Mouse (Mus musculus) CH12.LX (cell line): ENCODE measurements at regions not wholly inside any gene's neighbourhood (a gene's known extent, or its start where the extent isn't known, plus 50 kb on each side); places are given as distances from the start of the nearest gene placed in this dataset.

ENCODE experiments used
- DNase-seq: peaks from one replicate; pipeline ENCODE4 v3.0.0-alpha.2; 2013; ENCODE audit errors: extremely low read depth
- H3K27ac ChIP-seq: 2 replicates; pipeline ENCODE4 v1.5.1; 2012; ENCODE audit warnings: low read depth, mild to moderate bottlenecking, control low read depth, moderate library complexity; ENCODE audit not compliant: insufficient read depth
- H3K27me3 ChIP-seq: replicated peaks from 2 replicates; pipeline ENCODE3; 2012; ENCODE audit warnings: inconsistent platforms
- H3K36me3 ChIP-seq, 2 experiments: replicated peaks in 1 of 2; 2 replicates each; pipeline versions ENCODE3 to v1.6.1; 2012; ENCODE audit warnings: inconsistent platforms in 1 of 2, low read length in 1 of 2, mild to moderate bottlenecking in 1 of 2, mixed read lengths in 1 of 2, moderate library complexity in 1 of 2; ENCODE audit not compliant: control insufficient read depth in 1 of 2, insufficient read depth in 1 of 2
- H3K4me1 ChIP-seq, 2 experiments: 2 replicates each; pipeline ENCODE4 v1.6.1; 2012; ENCODE audit warnings: inconsistent platforms in 1 of 2, moderate library complexity in 1 of 2; ENCODE audit not compliant: insufficient read depth in 2 of 2, control insufficient read depth in 1 of 2
- H3K4me2 ChIP-seq: 2 replicates; pipeline ENCODE4 v1.6.1; 2012; ENCODE audit warnings: low read depth, mild to moderate bottlenecking, control low read depth; ENCODE audit not compliant: poor library complexity, insufficient read depth, severe bottlenecking
- H3K4me3 ChIP-seq, 3 experiments: fragments of 150-350 bp in 1 of 3; sonication (generic) in 1 of 3; replicated peaks in 1 of 3; 2 replicates each; pipeline versions ENCODE3 to v1.5.1; 2011 to 2012; ENCODE audit warnings: low read depth in 2 of 3, low read length in 2 of 3, mild to moderate bottlenecking in 2 of 3, moderate library complexity in 2 of 3, control low read depth in 1 of 3, improper control_type of control experiment in 1 of 3, inconsistent platforms in 1 of 3, mixed read lengths in 1 of 3; ENCODE audit not compliant: poor library complexity in 1 of 3
- H3K79me2 ChIP-seq: replicated peaks from 2 replicates; pipeline ENCODE4 v1.6.1; 2012; ENCODE audit warnings: mild to moderate bottlenecking, moderate library complexity; ENCODE audit not compliant: control insufficient read depth, poor library complexity, insufficient read depth, severe bottlenecking; ENCODE audit errors: extremely low read depth
- H3K9ac ChIP-seq: 2 replicates; pipeline ENCODE4 v1.6.1; 2012; ENCODE audit warnings: low read depth, mild to moderate bottlenecking, control low read depth, moderate library complexity; ENCODE audit not compliant: insufficient read depth
- H3K9me3 ChIP-seq: replicated peaks from 2 replicates; pipeline ENCODE3; 2012; ENCODE audit warnings: low read length, inconsistent platforms, mixed read lengths
- BHLHE40 ChIP-seq: IDR thresholded peaks from 2 replicates; pipeline ENCODE4 v1.6.1; 2011; ENCODE audit warnings: mild to moderate bottlenecking, low read depth, low read length, improper control_type of control experiment
- CHD2 ChIP-seq: IDR thresholded peaks from 2 replicates; pipeline ENCODE4 v1.6.1; 2011; ENCODE audit warnings: low read length, improper control_type of control experiment
- CTCF ChIP-seq, 2 experiments: IDR thresholded peaks in 1 of 2; conservative IDR thresholded peaks in 1 of 2; 2 replicates each; pipeline ENCODE4 v1.5.1; 2011 to 2012; ENCODE audit warnings: low read depth in 2 of 2, low read length in 2 of 2, improper control_type of control experiment in 1 of 2, inconsistent platforms in 1 of 2, mild to moderate bottlenecking in 1 of 2, moderate library complexity in 1 of 2
- E2F4 ChIP-seq: IDR thresholded peaks from 2 replicates; pipeline ENCODE4 v1.6.1; 2011; ENCODE audit warnings: low read depth, low read length, improper control_type of control experiment; ENCODE audit not compliant: insufficient replicate concordance
- ELF1 ChIP-seq: IDR thresholded peaks from 2 replicates; pipeline ENCODE4 v1.6.1; 2014; ENCODE audit warnings: low read depth, mild to moderate bottlenecking, inconsistent platforms, low read length, improper control_type of control experiment
- GABPA ChIP-seq: IDR thresholded peaks from 2 replicates; pipeline ENCODE4 v1.6.1; 2012; ENCODE audit warnings: low read depth, low read length, improper control_type of control experiment, inconsistent platforms; ENCODE audit not compliant: insufficient replicate concordance
- IRF4 ChIP-seq: IDR thresholded peaks from 2 replicates; pipeline ENCODE4 v1.6.1; 2014; ENCODE audit warnings: low read depth, mild to moderate bottlenecking, inconsistent platforms, low read length, improper control_type of control experiment
- JUN ChIP-seq: IDR thresholded peaks from 2 replicates; pipeline ENCODE4 v1.6.1; 2011; ENCODE audit warnings: low read depth, mild to moderate bottlenecking, low read length, improper control_type of control experiment, moderate library complexity; ENCODE audit not compliant: insufficient read depth
- KAT2A ChIP-seq: IDR thresholded peaks from 2 replicates; pipeline ENCODE4 v1.6.1; 2012; ENCODE audit warnings: low read length, improper control_type of control experiment, inconsistent platforms; ENCODE audit not compliant: insufficient replicate concordance
- MYC ChIP-seq: IDR thresholded peaks from 2 replicates; pipeline ENCODE4 v1.6.1; 2011; ENCODE audit warnings: low read depth, mild to moderate bottlenecking, improper control_type of control experiment, low read length
- NRF1 ChIP-seq: IDR thresholded peaks from 2 replicates; pipeline ENCODE4 v1.6.1; 2014; ENCODE audit warnings: low read depth, mild to moderate bottlenecking, inconsistent platforms, low read length, improper control_type of control experiment, moderate library complexity
- POLR2A ChIP-seq: IDR thresholded peaks from 2 replicates; pipeline ENCODE4 v1.6.1; 2011; ENCODE audit warnings: low read depth, mild to moderate bottlenecking, improper control_type of control experiment, low read length
- POLR2AphosphoS2 ChIP-seq: IDR thresholded peaks from 2 replicates; pipeline ENCODE4 v1.6.1; 2011; ENCODE audit warnings: low read depth, low read length, improper control_type of control experiment
- RCOR1 ChIP-seq: conservative IDR thresholded peaks from 2 replicates; pipeline ENCODE4 v1.6.1; 2012; ENCODE audit warnings: low read depth, mild to moderate bottlenecking, inconsistent platforms, low read length, improper control_type of control experiment
- SIN3A ChIP-seq: IDR thresholded peaks from 2 replicates; pipeline ENCODE4 v1.6.1; 2012; ENCODE audit warnings: low read length, improper control_type of control experiment, inconsistent platforms
- TBP ChIP-seq: conservative IDR thresholded peaks from 2 replicates; pipeline ENCODE4 v1.6.1; 2011; ENCODE audit warnings: low read depth, low read length, improper control_type of control experiment
- ZC3H11A ChIP-seq: IDR thresholded peaks from 2 replicates; pipeline ENCODE4 v1.6.1; 2012; ENCODE audit warnings: low read depth, mild to moderate bottlenecking, inconsistent platforms, low read length, improper control_type of control experiment
- ZKSCAN1 ChIP-seq: IDR thresholded peaks from 2 replicates; pipeline ENCODE4 v1.6.1; 2012; ENCODE audit warnings: low read depth, inconsistent platforms, low read length, improper control_type of control experiment, borderline replicate concordance
- ZNF384 ChIP-seq: IDR thresholded peaks from 2 replicates; pipeline ENCODE4 v1.6.1; 2012; ENCODE audit warnings: low read depth, low read length, improper control_type of control experiment, inconsistent platforms
- dilution Hi-C: fragments of 300-500 bp; cut with MboI; formaldehyde crosslinking; loops from 2 replicates; pipeline ENCODE4 v1.14.3; 2020; ENCODE audit warnings: low sequenced_read_pairs; ENCODE audit not compliant: extremely low pct_unique_long_range_greater_than_20kb, extremely low pct_ligation_motif_present
- in situ Hi-C: fragments of 300-500 bp; cut with MboI; formaldehyde crosslinking; loops from 3 replicates; pipeline ENCODE4 v1.14.3; 2019; ENCODE audit warnings: low sequenced_read_pairs, low pct_ligation_motif_present, low pct_unique_long_range_greater_than_20kb, mixed read lengths

DNA sequence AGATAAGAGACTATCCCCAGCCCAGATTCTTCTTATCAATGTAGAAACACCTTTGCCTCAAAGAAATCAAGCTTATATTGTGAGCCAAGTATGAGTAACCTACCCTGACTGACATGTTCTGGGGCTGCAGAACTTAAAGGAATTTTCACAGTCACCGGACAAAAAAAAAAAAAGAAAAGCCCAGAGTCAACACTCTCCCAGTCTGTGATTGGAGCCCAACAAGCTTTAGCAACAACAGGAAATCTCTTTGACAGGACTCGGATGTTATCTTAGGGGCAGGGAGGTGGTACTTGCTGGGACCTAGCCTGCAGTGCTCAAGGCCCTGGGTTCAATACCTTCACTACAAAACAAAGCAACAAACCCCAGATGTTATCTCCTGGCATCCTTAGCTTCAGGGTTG, 114.2 kb downstream of the Nectin1 start:
- H3K36me3 ChIP-seq = no peaks in the 10 kb centered on the region
- dilution Hi-C loops (no loop called here), in situ Hi-C loops (no loop called here)
- H3K9me3 ChIP-seq = no peaks in the 10 kb centered on the region
- DNase-seq = no peak
- H3K9ac ChIP-seq = no peak overlapping the region
- no peaks in the 10 kb centered on the region for H3K4me1 ChIP-seq
- H3K27ac ChIP-seq = no peak overlapping the region
- no peaks in the 10 kb centered on the region for H3K79me2 ChIP-seq
- H3K27me3 ChIP-seq = peaks cover 81% of the 10 kb centered on the region
- no peak overlapping the region for H3K4me3 ChIP-seq
- TF ChIP-seq ZC3H11A (no peak), E2F4 (no peak), ELF1 (no peak), JUN (no peak)
- H3K4me2 ChIP-seq = no peak overlapping the region

DNA sequence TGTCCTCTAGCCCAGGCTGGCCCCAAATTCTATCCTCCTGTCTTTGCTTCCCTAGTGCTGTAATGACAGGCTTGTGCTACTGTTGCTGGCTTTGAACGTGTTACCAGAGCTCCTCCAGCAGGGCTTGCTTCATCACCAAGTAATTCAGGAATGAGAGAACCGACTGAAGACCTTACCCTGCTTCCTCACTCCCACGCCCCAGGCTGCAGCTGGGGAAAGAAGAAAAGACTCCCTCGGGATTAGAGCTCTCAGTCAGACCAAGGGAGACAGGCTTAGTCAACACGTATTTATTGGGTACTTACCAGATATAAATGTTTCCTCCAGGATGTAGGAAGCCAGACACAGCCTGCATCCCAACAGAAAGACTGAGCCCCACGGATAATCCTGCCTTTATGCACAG, 115.0 kb downstream of the Nectin1 start:
- Histone ChIP-seq H3K4me3 (no peak overlapping the region), H3K36me3 (no peaks in the 10 kb centered on the region), H3K4me2 (peak overlapping the region; percentile 27; the same call in 1 of the 2 replicates), H3K4me1 (no peaks in the 10 kb centered on the region), H3K9me3 (no peaks in the 10 kb centered on the region), H3K9ac (no peak overlapping the region), H3K79me2 (no peaks in the 10 kb centered on the region), H3K27ac (no peak overlapping the region), H3K27me3 (peaks cover 82% of the 10 kb centered on the region)
- DNase-seq = no peak
- in situ Hi-C loops = no loop called here
- dilution Hi-C loops = no loop called here
- no peak for TF ChIP-seq POLR2A
- TF ChIP-seq NRF1 = no peak
- no peak for TF ChIP-seq RCOR1
- TF ChIP-seq TBP = no peak
- no peak for TF ChIP-seq SIN3A
- TF ChIP-seq MYC = no peak
- no peak for TF ChIP-seq BHLHE40
- no peak for TF ChIP-seq CHD2
- no peak for TF ChIP-seq POLR2AphosphoS2
- TF ChIP-seq ELF1 = no peak
- no peak for TF ChIP-seq ZC3H11A
- TF ChIP-seq KAT2A = no peak
- TF ChIP-seq ZNF384 = no peak

DNA sequence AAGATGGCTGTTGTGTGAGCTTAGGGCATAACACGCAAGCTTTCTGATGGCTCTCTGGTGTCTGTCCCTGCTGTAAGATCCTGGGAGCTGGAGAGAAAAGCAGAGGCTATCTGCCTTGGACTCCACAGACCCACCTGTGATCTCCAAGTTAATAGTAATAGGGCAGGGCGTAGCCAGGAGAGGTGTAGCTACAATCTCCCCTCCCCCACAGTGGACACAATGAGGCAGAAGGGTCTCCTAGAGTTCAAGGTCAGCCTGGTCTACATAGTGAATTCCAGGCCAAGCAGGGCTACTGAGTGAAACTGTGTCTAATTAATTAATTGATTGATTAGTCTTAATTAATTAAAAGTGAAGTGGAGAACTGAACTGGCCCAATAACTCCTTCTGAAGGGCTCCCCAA, 116.5 kb downstream of the Nectin1 start:
- Histone ChIP-seq H3K27me3 (peaks cover 84% of the 10 kb centered on the region), H3K9ac (no peak overlapping the region), H3K4me2 (no peak overlapping the region), H3K27ac (no peak overlapping the region), H3K36me3 (no peaks in the 10 kb centered on the region), H3K4me3 (no peak overlapping the region), H3K4me1 (no peaks in the 10 kb centered on the region; a peak in 1 of 4 replicates), H3K9me3 (no peaks in the 10 kb centered on the region), H3K79me2 (no peaks in the 10 kb centered on the region)
- in situ Hi-C loops = no loop called here
- dilution Hi-C loops = no loop called here
- no peak for TF ChIP-seq ZNF384
- no peak for TF ChIP-seq ELF1
- no peak for TF ChIP-seq KAT2A
- no peak for TF ChIP-seq IRF4
- TF ChIP-seq MYC = no peak
- TF ChIP-seq GABPA = no peak
- no peak for TF ChIP-seq CTCF (conservative IDR thresholded peaks at IDR 0.05 in 1 of 2, IDR thresholded peaks at IDR 0.05 in 1 of 2; ENCODE audit: low read depth in 2 of 2, low read length in 2 of 2)
- no peak for TF ChIP-seq ZKSCAN1
- no peak for TF ChIP-seq JUN
- no peak for DNase-seq
